Mouse (Mus musculus): ENCODE measurements around the gene Ankrd44. TPM values are rescaled to one million over a fixed set of nuclear protein-coding genes. Genes with fewer than 3 reads are reported as not detected.

Ankrd44 gene
- total RNA-seq, 2 experiments from 2014 or later = 82.6 to 99.4 TPM

DNA sequence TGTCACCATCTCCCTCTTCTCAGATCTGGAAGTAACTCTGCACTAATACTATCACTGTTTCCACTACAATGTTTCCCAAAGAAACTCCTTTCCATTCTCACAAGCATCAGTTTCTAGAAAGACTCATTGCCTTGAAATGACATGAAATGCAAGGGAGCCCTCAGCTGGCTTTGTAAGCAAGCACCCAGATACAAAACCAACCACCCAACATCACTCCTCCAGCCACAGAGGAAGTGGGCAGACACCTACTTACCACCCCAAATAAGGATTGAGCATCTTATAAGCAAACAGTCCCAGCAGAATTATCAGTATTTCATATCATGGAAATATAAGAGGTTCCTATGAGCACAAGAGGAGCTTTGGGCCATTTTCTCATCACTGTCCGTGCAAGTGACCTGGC is 71.8 kb downstream of the Ankrd44 start:
- no peak for ATAC-seq (replicated peaks; ENCODE audit: poor library complexity, severe bottlenecking)

DNA sequence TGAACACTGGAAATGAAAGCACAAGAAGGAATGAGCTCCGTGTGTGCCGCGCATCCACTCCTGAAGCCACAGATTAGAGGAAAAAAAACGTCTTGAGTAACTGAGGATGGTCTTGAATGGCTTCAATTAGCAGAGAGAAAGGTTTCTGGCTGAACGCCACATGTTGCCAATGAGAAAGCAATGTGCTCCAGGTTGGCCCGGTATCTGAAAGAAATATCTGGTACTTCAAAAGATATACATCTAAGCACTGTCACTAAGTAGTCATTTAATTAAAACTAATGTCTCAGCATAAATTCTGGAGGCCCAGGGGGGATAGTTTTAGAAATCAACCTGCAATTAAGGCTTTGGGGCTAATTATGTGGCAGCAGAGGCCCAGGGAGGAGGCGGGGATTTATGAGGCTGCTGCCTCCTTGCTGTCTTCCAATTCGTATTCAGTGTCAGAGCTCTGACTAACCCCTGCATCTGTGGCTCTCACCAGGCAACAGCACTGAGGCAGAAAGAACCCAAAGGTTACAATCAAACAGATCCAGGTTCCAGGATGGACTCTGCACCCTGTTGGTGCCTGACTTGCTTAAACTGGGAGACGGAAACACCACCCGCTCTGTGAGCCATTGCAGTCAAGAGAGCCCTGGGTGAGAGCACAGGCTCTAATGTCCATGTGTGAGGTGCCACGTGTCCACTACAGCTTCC is 72.7 kb downstream of the Ankrd44 start:
- no peak for ATAC-seq (replicated peaks; ENCODE audit: poor library complexity, severe bottlenecking)

DNA sequence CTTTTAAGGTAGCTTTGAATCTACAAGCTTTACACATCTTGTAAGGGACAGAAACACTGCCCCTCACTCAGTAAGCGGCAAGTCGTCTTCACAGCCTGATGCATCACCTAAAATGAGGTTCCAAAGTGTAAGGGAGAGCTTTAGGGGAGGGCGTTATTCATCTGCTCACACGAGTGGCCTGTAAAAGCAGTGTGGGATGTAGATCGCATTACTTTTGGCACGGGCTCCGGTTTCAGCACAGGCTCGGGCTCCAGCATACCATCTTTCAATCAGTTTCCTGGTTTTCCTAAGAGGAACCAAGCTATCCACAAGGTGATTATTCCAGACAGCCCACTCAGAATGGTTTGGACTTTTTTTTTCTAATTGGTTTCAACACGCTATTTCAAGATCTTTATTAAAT is 74.6 kb downstream of the Ankrd44 start:
- no peak for ATAC-seq (replicated peaks; ENCODE audit: poor library complexity, severe bottlenecking)

DNA sequence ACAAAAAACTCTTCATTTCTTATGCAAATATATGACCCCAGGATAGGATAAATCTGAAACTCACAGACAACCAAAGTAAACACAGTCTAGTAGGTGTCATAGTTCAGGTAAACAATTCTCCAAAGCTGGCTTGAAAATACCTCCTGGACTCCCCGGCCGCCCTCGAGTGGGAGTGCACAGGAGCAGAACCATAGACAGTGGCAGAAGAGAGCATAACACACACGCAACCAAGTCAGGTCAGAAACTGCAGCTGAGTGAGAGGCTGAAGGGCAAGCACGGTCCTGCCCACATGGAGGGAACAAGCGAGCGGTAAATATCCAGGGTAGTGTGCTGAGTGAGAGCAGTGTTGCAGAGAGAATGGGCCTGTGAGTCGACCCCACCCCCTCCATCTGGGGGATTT is 76.1 kb downstream of the Ankrd44 start:
- no peak for ATAC-seq (replicated peaks; ENCODE audit: poor library complexity, severe bottlenecking)

DNA sequence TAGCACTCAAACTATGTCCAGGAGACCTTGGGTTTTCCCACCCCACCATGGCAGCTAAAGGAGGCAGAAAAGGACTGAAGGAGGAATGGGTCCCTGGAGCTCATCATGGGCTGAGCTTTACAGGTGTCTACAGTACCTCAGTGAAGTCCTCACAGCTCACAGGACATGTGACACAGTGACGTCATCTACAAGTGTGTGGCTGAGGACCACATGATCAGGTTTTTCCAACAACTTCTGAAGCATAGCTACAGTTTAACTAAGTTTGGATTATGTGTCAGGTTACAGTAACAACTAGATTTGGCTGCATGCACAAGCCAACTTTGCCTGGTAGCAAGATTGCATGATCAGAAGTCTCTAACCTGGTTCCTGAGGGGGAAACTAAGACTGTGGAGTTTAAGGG is 78.9 kb downstream of the Ankrd44 start:
- no peak for ATAC-seq (replicated peaks; ENCODE audit: poor library complexity, severe bottlenecking)

DNA sequence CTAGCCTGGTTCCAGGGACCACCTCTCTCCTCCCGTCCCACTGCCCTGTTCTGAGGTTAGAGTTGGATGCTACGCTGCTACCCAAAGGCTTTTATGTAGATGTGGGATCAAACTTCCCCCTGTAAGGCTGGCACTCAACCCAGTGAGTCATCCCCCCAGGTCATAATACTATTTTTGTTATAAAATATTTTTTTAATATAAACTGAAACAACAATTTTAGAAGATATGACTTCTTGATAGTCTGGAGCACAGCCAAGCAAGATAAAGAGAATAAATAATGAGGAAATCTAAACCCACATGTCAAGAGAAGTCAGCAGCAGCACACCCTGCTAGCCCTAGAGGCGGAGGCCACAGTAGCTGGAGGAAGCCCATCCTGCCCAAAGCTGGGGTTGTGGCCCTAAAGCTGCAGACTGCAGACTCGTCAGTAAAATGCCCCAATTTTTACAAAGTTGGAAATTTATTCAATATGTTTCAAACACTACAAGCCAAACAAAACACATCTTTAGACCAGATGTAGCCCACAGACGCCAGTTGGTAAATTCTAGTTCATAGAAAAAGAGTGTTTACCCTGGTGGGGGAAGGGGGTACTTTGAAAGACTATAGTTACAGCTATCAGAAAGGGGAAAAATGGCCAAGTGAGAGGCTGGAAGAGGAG is 79.7 kb downstream of the Ankrd44 start:
- no peak for ATAC-seq (replicated peaks; ENCODE audit: poor library complexity, severe bottlenecking)

DNA sequence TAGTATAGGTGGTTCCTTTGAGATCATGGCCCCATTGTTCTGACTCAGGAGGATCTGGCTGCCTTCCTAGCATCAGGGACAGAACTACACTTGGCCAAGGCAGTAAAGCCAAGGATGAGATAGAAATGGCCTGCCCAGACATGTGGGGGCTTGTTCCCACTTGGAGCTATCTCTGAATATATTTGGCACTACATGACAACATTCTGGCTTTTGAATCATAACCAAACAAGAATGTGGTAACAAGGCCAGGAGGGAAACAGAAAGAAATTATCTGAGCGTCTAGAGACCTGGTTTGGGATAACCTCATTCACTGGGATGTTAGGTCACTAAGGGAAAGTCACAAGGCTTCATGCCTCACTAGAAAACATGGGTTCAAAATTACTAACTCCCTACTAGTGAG is 81.8 kb downstream of the Ankrd44 start:
- ATAC-seq (replicated peaks; ENCODE audit: poor library complexity, severe bottlenecking) = no peak

DNA sequence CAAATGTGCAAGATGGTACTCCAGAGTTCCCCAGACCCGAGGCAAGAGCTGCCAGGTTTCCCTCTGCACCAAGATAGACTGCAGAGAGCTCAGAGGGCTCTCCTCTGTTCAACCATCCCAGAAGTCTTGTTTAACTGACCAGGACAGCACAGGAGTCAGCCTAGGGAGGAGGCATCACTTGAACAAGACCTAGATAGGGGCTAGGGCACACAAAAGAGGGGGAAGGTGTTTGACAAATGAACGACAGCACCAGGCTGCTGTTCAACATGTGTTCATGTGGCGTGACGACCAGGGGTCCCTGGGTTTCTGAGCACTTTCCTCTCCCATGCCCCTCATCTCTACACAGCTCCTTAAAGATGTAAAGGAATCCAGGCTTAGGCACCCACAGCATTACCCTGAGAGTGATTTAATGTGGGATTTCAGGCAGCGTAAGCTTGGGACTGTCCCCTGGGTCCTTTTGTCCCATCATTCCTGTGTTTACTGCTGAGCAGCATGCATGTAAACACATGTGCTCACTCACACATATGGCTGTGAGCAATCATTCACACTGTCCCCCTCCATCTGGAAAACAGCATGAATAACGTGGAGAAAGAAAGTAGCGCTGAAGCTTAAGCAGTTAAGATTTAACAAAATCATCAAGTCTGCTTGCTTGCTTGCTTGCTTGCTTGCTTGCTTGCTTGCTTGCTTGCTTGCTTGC is 83.3 kb downstream of the Ankrd44 start:
- no peak for ATAC-seq (replicated peaks; ENCODE audit: poor library complexity, severe bottlenecking)

DNA sequence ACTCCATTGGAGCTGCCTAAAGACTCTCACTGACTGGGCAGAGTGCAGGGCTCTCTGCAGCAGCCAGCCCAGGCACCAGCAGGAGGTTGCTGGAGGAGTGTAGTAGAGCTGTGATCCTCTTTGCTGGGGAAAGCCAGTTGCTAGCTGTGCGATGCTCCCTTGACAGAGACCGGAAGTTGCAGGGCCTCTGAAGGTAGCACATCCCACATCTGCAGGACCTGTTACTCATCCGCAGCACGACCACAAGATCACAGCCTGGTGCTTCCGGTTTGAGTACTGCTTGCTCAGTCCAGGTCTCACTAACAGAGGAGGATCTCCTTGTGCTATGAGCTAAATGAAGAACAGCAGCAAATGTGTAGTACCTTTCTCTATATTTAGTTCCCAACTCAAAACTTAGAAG is 84.4 kb downstream of the Ankrd44 start:
- ATAC-seq (replicated peaks; ENCODE audit: poor library complexity, severe bottlenecking) = peak; percentile 80

DNA sequence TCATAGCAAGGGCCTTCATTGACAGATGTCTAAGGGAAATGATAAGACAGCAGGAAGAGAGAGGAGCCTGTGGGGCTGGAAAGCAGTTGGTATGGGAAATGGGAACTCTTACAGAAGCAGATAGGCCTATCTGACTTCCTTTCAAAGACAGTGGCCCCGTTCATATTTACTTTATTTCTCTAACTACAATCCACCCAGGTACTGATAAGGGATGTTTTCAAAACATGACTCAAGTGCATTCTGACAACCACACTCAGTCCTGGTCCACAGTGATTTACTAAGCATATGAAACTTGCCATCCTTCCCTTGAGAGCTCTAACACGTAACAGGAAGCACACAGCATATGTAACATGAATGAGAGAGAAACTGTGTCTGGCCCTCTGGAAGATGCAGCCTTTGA is 86.1 kb downstream of the Ankrd44 start:
- ATAC-seq (replicated peaks; ENCODE audit: poor library complexity, severe bottlenecking) = no peak

DNA sequence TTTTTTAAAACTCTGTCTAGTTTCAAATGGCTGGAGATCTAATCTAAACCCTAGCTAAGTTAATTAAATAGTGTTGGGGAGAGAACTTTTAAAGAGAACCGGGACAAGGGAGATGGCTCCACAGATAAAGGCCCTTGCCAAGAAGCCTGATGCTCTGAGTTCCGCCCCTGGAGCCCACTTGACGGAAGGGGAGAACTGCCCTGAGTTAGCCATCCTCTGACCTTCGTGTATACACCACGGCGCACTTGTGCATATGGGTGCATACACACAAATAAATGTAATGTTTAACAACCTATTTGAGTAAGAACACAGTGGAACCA is 87.7 kb downstream of the Ankrd44 start:
- no peak for ATAC-seq (replicated peaks; ENCODE audit: poor library complexity, severe bottlenecking)

DNA sequence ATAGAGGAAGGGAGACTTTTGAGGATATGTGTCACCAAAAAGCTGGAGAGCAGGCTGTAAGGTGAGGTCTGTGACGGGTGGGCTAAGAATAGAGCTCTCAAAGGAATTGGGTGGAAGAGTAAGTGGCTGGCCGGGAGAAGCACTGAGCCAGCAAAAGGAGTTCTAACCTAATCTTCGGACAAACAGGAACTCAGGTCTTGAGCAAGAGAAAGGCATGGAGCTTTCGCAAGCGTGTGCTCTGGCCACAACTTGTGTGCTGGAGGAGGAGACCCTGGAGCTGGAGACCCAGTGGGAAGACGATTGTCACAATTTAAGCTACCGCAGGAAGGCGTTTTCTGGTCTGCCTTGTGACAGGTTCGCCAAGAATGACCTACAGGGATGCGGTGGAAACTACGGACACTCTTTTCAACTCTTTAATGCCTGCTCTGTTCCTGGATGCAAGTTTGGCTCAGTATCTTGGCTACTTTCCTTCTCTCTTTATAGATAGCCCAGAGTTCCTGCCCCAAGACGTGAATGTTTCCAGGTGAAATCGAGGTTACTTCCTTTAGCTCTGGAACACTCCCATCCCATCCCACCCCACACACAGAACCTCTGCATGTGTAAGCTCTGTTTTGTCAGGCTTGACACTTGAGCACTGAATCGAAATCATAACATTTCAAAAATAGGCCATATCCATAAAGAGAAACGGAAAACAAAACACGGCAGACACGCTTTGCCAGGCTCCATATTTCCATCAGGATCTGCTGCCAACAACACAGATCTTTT is 88.3 kb downstream of the Ankrd44 start:
- peak; percentile 72 for ATAC-seq (replicated peaks; ENCODE audit: poor library complexity, severe bottlenecking)

DNA sequence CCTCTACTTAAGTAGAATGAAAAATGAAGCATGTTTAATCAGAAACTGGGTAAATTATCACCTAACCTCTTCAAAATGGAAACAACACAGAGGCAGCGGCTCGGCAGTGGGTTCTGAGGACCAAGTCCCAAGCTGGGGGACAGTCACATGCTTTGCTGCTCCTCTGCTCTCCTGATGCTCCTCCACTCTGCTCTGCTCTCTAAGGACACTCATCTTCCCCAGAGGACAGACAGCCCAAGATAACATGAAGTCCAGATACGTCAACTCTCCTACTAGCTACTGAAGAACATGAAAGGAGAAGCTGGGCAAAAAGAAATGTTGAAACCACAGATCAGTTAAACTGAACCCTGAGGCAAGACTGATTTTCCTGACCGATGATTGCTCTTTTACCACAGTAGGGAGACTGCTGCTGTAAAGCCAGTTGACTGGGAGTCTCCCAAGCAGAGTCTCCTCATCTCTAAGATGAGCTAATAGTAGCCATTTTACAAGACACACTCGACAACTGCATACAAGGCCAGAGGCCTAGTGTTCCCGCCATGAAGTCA is 90.5 kb downstream of the Ankrd44 start:
- peak; percentile 65 for ATAC-seq (replicated peaks; ENCODE audit: poor library complexity, severe bottlenecking)

DNA sequence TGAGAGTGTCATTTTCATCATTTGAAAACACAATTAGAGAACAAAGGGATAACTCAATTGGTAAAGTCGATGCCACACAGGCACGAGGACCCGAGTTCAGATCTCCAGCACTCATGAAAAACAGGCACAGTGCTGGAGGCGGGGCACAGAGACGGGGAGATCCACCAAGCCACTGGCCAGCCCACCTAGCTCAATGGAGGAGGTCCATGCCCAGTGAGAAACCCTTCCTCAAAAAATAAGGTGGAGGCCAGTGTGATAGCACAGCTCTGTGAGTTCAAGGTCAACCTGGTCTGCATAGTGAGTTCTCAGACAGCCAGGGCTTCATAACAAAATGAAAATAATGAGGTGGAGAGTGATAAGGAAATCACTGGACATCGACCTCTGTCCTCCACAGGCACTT is 93.0 kb downstream of the Ankrd44 start:
- ATAC-seq (replicated peaks; ENCODE audit: poor library complexity, severe bottlenecking) = no peak

DNA sequence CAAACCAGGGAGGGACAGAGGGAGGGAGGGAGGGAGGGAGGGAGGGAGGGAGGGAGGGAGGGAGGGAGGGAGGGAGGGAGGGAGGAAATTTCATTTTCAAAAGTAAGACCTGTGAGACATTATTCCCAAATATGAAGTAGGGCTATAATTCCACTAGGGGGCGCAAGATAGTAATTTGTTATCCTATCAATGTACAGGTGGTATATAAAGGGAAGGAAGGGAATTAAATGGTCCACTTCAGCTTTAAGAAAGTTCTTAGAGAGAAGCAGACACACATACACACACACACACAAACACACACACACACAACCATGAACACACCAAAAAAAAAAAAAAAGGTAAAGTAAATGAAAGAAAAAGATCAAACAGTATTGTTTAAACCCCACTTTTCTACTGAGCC is 93.4 kb downstream of the Ankrd44 start:
- no peak for ATAC-seq (replicated peaks; ENCODE audit: poor library complexity, severe bottlenecking)

DNA sequence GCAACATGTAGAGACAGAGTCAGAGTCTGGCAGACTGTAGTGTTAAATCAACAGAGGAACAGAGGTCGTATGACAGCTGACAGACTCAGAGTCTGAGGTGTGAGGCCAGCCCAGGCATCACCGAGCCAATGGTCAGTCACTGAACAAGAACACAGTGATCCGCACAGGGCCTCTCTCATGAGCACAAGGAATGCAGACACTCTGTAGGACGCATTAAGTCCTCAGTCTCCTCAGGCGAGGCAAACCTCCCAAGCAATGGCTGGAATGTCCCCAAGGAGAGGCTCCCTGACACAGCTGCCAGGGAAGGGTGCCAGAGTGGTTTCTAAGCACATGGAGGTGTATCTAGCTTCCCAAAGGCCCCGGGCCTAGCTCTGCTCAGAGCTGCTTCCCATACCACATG is 96.0 kb downstream of the Ankrd44 start:
- ATAC-seq (replicated peaks; ENCODE audit: poor library complexity, severe bottlenecking) = no peak

DNA sequence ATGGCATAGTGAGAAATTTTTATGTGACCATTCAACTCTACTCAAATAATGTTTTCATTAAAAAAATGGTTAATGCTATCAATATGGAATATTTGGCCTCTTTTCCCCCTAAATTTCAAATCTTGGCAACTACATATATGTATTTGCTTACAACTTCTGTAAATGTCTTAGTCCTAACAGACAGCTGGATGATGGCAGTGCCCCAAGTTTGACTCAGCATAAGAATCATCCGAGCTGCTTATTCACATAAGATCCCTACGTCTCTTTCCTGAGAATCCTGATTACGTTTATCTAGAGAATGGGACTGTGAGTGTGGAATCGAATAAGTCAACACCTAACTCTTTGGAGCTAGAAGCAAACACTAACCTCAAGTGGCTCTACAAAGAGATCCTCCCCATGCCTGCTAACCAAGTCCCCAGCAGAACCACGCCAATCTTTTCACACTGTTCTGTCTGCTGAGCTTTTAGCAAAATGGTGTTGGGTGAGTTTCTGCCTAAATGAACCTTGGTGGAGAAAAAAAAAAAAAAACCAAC is 96.4 kb downstream of the Ankrd44 start:
- ATAC-seq (replicated peaks; ENCODE audit: poor library complexity, severe bottlenecking) = no peak

DNA sequence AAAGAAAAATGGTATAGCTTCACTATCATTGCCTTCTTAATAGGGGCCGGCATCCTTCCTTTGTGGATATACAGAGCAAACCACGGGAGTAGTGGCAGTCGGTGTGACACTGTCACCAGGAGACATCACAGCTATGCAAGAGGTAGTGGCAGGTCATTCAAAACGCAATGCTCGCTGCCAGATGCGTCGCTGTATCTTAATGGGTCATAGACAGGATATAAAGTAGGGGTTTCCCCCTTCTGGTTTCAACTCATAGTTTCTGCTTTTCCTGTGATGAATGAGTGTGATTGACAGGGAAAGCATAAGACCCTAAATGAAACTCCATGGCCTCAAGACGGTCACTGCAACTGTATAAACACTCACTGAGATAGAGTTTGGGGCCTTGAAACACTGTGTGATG is 98.4 kb downstream of the Ankrd44 start:
- peak; percentile 67 for ATAC-seq (replicated peaks; ENCODE audit: poor library complexity, severe bottlenecking)

DNA sequence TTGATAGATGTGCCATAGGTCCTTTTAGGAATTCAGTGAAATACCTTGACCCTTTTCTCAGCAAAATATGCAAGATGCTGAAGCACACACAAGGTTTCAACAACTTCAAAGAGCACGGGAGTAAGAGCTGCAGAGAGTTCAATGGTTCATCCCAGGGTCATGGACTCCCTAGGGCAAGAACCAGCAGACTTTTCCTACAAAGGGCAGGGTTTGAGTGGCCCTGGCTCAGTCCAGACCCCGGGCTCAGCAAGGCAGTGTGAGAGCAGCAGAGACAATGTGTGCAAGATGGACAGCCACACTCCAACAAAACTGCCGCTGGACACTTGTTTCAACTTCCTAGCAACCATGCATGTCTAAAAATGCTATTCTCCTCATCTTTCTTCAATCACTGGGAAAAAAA is 98.8 kb downstream of the Ankrd44 start:
- no peak for ATAC-seq (replicated peaks; ENCODE audit: poor library complexity, severe bottlenecking)

DNA sequence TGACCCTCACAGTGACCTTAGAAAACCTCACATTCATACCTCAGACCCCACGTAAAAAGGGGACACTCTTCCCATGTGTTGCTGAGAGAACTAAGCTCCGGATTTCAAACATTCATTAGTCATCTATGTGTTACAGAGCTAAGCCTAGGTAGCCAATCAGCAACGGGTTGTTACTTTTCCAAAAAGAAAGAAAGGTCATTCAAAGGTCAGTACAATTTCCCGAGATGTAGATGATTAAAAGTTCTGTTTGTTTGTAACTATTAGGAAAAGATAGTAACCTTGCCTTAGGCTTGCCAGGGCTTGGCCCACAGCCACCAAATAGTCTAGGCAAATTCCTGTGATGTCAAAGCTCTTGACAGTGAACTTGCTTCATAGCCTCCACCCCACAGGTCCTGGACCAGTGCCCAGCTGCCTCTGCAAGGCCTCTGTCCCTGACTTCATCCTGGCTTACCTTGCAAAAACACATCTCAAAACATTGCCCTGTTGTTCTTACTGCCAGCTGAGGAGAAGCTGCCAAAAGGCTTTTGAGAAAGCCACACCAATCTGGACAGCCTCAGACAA is 99.7 kb downstream of the Ankrd44 start:
- ATAC-seq (replicated peaks; ENCODE audit: poor library complexity, severe bottlenecking) = no peak
